Mouse (Mus musculus): Measurements from ENCODE around the gene Cd80.

Gene Cd80

GRCm38 (mm10) chr16:38521211-38521987 is 66.0 kb downstream of the Cd80 start:
- CTCF ChIA-PET: interaction anchor here (0.6 kb wide), 1 partner anchor 142 kb away, joined by 6 read pairs; no protein-coding TSS in a partner anchor

GRCm38 (mm10) chr16:38522129-38523084 is 67.0 kb downstream of the Cd80 start, which contains the start of gene Timmdc1:
Gene Timmdc1 (minus strand): TSS chr16:38522663.
- CTCF ChIA-PET: interaction anchor here (1.1 kb wide), 1 partner anchor 13 kb away, joined by 3 read pairs; no protein-coding TSS in a partner anchor

DNA sequence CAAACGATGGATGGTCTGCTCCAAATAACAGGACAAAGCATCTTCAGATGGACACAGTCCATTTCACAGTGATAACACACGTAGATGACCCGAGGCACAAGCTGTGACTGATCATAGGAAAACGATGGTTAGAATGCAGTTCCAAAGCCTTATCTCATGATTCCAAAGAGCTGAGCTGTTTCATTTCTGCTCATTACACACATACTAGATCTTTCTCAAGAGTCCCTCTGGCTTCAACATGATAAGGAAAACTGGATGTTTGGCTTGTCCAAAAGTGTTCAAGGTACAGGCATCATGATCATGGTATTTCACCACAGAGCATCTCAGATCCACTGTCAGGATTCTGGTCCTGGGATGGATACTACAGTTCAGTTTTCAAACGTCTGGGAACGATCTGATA is 70.9 kb downstream of the Cd80 start:
- CTCF ChIA-PET: no interaction called here

DNA sequence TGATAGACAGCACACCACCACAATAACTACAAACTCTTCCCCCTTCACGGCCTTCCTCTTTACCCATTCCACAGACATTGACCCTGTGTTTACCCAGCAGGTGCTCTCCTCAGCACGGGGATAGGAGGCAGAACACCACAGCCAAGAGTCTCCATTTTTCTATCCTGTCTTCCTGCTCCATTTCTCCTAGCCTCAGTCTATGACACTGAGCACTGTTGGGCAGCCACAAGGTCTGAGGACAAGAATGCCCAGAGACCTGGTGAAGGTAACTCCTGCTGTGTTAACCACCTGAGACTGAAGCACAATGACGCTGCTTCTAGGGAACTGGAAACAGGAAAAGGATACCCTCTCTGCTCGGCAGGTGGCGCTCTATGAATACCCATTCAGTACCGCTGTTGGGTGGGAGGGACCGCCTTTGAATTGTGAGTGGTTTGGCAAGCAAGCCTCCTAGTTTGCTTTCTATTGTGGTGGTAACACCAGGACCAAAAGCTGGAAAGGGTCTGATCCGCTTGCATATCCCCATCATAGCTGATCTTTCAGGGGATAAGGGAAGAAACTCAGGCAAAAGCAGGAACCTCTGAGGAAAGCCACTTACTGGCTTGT is 81.3 kb downstream of the Cd80 start:
- CTCF ChIA-PET: interaction anchor here (0.5 kb wide), 1 partner anchor 98 kb away, joined by 3 read pairs; no protein-coding TSS in a partner anchor

DNA sequence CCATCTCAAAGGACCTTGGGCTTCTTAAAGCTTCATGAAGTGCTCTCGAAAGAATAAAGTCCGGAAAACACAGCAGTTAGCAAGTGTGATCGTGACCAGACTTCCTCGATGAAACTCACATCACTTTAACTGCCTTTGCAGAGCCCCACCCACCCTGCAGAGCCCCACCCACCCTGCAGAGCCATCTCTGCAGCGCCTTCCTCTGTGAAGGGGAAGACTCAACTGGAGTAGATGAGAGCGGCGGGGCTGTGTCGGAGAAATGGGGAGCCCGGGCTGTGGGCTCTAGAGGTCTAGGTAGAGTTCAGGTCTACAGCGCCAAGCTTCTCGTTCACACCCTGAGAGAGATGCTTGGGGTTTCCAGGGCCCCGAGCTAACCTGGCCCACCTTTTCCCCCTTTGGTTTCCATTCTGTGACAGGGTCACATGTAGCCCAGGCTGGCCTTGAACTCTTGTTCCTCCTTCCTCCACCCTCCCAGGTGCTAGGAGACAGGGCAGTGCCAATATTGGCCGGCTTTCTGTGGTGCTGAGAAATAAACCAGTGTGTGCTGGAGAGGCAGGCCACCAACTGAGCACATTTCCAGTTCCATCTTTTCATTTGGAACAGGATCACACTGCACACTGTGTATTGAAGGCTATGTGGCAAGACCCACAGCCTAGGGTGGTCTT is 83.5 kb downstream of the Cd80 start:
- CTCF ChIA-PET: no interaction called here

Data from spleen, embryonic (tissue).